Mouse (Mus musculus): ENCODE measurements at regions not wholly inside any gene's neighbourhood (a gene's known extent, or its start where the extent isn't known, plus 50 kb on each side); places are given as distances from the start of the nearest gene placed in this dataset.

GRCm38 (mm10) chr12:14415543-14416181 is 263.8 kb upstream of the Fam84a start:
- DNase-seq, result no peak

GRCm38 (mm10) chr12:14411102-14411501 is 259.2 kb upstream of the Fam84a start:
- no peak for DNase-seq

- no peak for DNase-seq
These were observed 253.9 kb upstream of the Fam84a start for GRCm38 (mm10) chr12:14405796-14406195.

GRCm38 (mm10) chr12:14376211-14376610 is 224.4 kb upstream of the Fam84a start:
- DNase-seq, result peak; percentile 62

GRCm38 (mm10) chr12:14338244-14338799 is 186.5 kb upstream of the Fam84a start:
- peak; percentile 1 for DNase-seq

- no peak for DNase-seq
These were observed 186.0 kb upstream of the Fam84a start for GRCm38 (mm10) chr12:14337813-14338212.

- no peak for DNase-seq
These were observed 166.8 kb upstream of the Fam84a start for GRCm38 (mm10) chr12:14318693-14319092.

GRCm38 (mm10) chr12:14316392-14316791 is 164.5 kb upstream of the Fam84a start:
- no peak for DNase-seq

GRCm38 (mm10) chr12:14315780-14316179 is 163.9 kb upstream of the Fam84a start:
- DNase-seq, result peak; percentile 76

- DNase-seq, result peak; percentile 2
These were observed 150.6 kb upstream of the Fam84a start for GRCm38 (mm10) chr12:14302366-14302930.

GRCm38 (mm10) chr12:14301676-14302365 is 150.0 kb upstream of the Fam84a start:
- DNase-seq, result peak; percentile 11

- no peak for DNase-seq
These were observed 140.2 kb upstream of the Fam84a start for GRCm38 (mm10) chr12:14292083-14292482.

GRCm38 (mm10) chr12:14287657-14288056 is 135.8 kb upstream of the Fam84a start:
- no peak for DNase-seq

- DNase-seq, result no peak
These were observed 134.8 kb upstream of the Fam84a start for GRCm38 (mm10) chr12:14286676-14287075.

- DNase-seq, result no peak
These were observed 134.1 kb upstream of the Fam84a start for GRCm38 (mm10) chr12:14285870-14286535.

GRCm38 (mm10) chr12:14283106-14283692 is 131.3 kb upstream of the Fam84a start:
- DNase-seq, result no peak

GRCm38 (mm10) chr12:14275265-14275664 is 123.4 kb upstream of the Fam84a start:
- no peak for DNase-seq

- no peak for DNase-seq
These were observed 122.9 kb upstream of the Fam84a start for GRCm38 (mm10) chr12:14274796-14275195.

GRCm38 (mm10) chr12:14271216-14271615 is 119.4 kb upstream of the Fam84a start:
- no peak for DNase-seq

- no peak for DNase-seq
These were observed 109.2 kb upstream of the Fam84a start for GRCm38 (mm10) chr12:14261102-14261501.

- no peak for DNase-seq
These were observed 108.4 kb upstream of the Fam84a start for GRCm38 (mm10) chr12:14260288-14260687.

GRCm38 (mm10) chr12:14253336-14253735 is 101.5 kb upstream of the Fam84a start:
- no peak for DNase-seq
